Mouse (Mus musculus) heart, embryonic 12.5 days (tissue): Measurements from ENCODE around the gene Gm10322. TPM values are rescaled to one million over a fixed set of nuclear protein-coding genes. Genes with fewer than 3 reads are reported as not detected.

Experiments used
- ATAC-seq: fragments of 200-750 bp; cut with Nextera tagmentation; 2 replicates; pipeline ENCODE4 v1.8.0; 2017; ENCODE audit warnings: moderate TSS enrichment, moderate library complexity; ENCODE audit not compliant: insufficient number of reproducible peaks, low FRiP score
- H3K27ac ChIP-seq: fragments of 300-500 bp; sonication (generic); 2 replicates; pipeline ENCODE4 v1.5.1; 2016; ENCODE audit warnings: mild to moderate bottlenecking, moderate library complexity; ENCODE audit not compliant: poor library complexity, severe bottlenecking
- H3K27me3 ChIP-seq: fragments of 300-500 bp; sonication (generic); replicated peaks from 2 replicates; pipeline ENCODE4 v1.6.1; 2016; ENCODE audit warnings: mild to moderate bottlenecking, moderate library complexity
- H3K36me3 ChIP-seq: fragments of 300-500 bp; sonication (generic); 2 replicates; pipeline ENCODE4 v1.6.1; 2016; ENCODE audit warnings: mild to moderate bottlenecking, moderate library complexity
- H3K4me1 ChIP-seq: fragments of 300-500 bp; sonication (generic); replicated peaks from 2 replicates; pipeline ENCODE4 v1.6.1; 2016; ENCODE audit warnings: mild to moderate bottlenecking
- H3K4me2 ChIP-seq: fragments of 300-500 bp; sonication (generic); 2 replicates; pipeline ENCODE4 v1.6.1; 2016; ENCODE audit warnings: mild to moderate bottlenecking, moderate library complexity
- H3K4me3 ChIP-seq: fragments of 300-500 bp; sonication (generic); 2 replicates; pipeline ENCODE4 v1.5.1; 2016; ENCODE audit warnings: mild to moderate bottlenecking
- H3K9ac ChIP-seq: fragments of 300-500 bp; sonication (generic); 2 replicates; pipeline ENCODE4 v1.6.1; 2016; ENCODE audit warnings: mild to moderate bottlenecking, moderate library complexity
- H3K9me3 ChIP-seq: fragments of 300-500 bp; sonication (generic); replicated peaks from 2 replicates; pipeline ENCODE4 v1.6.1; 2016; ENCODE audit warnings: mild to moderate bottlenecking, moderate library complexity
- WGBS: fragments of 180-500 bp; shearing (Covaris S2); methylation state at CpG from one replicate; pipeline ENCODE4 v1.1.7; 2016; 5-methylcytosine and 5-hydroxymethylcytosine counted together
- polyA plus RNA-seq: library from polyadenylated mRNA; unstranded; fragments of >200 nt; fragmentation: Nextera tagmentation; extraction: Ambion mirVana; gene quantifications from 2 replicates; pipeline ENCODE4 v1.2.1, GENCODE M21; 2016

The Gm10322 gene
- polyA plus RNA-seq, 1 experiment from 2014 or later = not detected

- no peak overlapping the region for H3K27ac ChIP-seq
- no peaks in the 10 kb centered on the region for H3K9me3 ChIP-seq
- WGBS = 82% methylated on average over 8 of the region's 8 CpGs
- peaks cover 10% of the 10 kb centered on the region for H3K4me1 ChIP-seq
- H3K4me2 ChIP-seq = no peak overlapping the region
- no peaks in the 10 kb centered on the region for H3K27me3 ChIP-seq
- no peak overlapping the region for H3K4me3 ChIP-seq
- ATAC-seq = no peak
- H3K36me3 ChIP-seq = peaks cover 8% of the 10 kb centered on the region
- H3K9ac ChIP-seq = no peak overlapping the region
These were observed 13.8 kb upstream of the Gm10322 start for GRCm38 (mm10) chr10:59602043-59602442.

GRCm38 (mm10) chr10:59602891-59603290 is 13.0 kb upstream of the Gm10322 start:
- H3K4me2 ChIP-seq = no peak overlapping the region
- H3K9me3 ChIP-seq = no peaks in the 10 kb centered on the region
- H3K27me3 ChIP-seq = no peaks in the 10 kb centered on the region
- H3K9ac ChIP-seq = no peak overlapping the region
- ATAC-seq = no peak
- H3K36me3 ChIP-seq = peaks cover 3% of the 10 kb centered on the region; the same call in 1 of the 2 replicates
- H3K27ac ChIP-seq = no peak overlapping the region
- 80% methylated on average over 14 of the region's 14 CpGs for WGBS
- no peak overlapping the region for H3K4me3 ChIP-seq
- peaks cover 10% of the 10 kb centered on the region for H3K4me1 ChIP-seq

GRCm38 (mm10) chr10:59603843-59604242 is 12.0 kb upstream of the Gm10322 start:
- H3K9me3 ChIP-seq = no peaks in the 10 kb centered on the region
- H3K9ac ChIP-seq = no peak overlapping the region
- WGBS = 63% methylated on average over 5 of the region's 5 CpGs
- H3K27me3 ChIP-seq = no peaks in the 10 kb centered on the region
- no peak overlapping the region for H3K4me2 ChIP-seq
- ATAC-seq = no peak
- H3K27ac ChIP-seq = no peak overlapping the region
- H3K36me3 ChIP-seq = 0 out of 2 replicates have a peak, but pooled peaks cover under 1% of the 10 kb centered on the region
- peaks cover 14% of the 10 kb centered on the region for H3K4me1 ChIP-seq
- no peak overlapping the region for H3K4me3 ChIP-seq

GRCm38 (mm10) chr10:59604879-59605464 is 10.9 kb upstream of the Gm10322 start:
- H3K36me3 ChIP-seq = no peaks in the 10 kb centered on the region
- H3K4me2 ChIP-seq = no peak overlapping the region
- 63% methylated on average over 11 of the region's 11 CpGs for WGBS
- ATAC-seq = no peak
- no peaks in the 10 kb centered on the region for H3K27me3 ChIP-seq
- no peak overlapping the region for H3K9ac ChIP-seq
- no peak overlapping the region for H3K27ac ChIP-seq
- no peaks in the 10 kb centered on the region for H3K9me3 ChIP-seq
- H3K4me1 ChIP-seq = peaks cover 14% of the 10 kb centered on the region
- H3K4me3 ChIP-seq = no peak overlapping the region

GRCm38 (mm10) chr10:59613276-59613675 is 2.6 kb upstream of the Gm10322 start:
- H3K27me3 ChIP-seq = no peaks in the 10 kb centered on the region
- H3K4me2 ChIP-seq = no peak overlapping the region
- no peak overlapping the region for H3K9ac ChIP-seq
- H3K4me1 ChIP-seq = peaks cover 24% of the 10 kb centered on the region
- H3K4me3 ChIP-seq = no peak overlapping the region
- no peak for ATAC-seq
- H3K36me3 ChIP-seq = no peaks in the 10 kb centered on the region
- WGBS = 80% methylated on average over 5 of the region's 5 CpGs
- no peaks in the 10 kb centered on the region for H3K9me3 ChIP-seq
- no peak overlapping the region for H3K27ac ChIP-seq

- ATAC-seq = no peak
- no peaks in the 10 kb centered on the region for H3K9me3 ChIP-seq
- no peaks in the 10 kb centered on the region for H3K27me3 ChIP-seq
- no peak overlapping the region for H3K9ac ChIP-seq
- no peak overlapping the region for H3K4me3 ChIP-seq
- no peak overlapping the region for H3K27ac ChIP-seq
- H3K4me2 ChIP-seq = no peak overlapping the region
- H3K36me3 ChIP-seq = no peaks in the 10 kb centered on the region
- WGBS = 83% methylated on average over 5 of the region's 5 CpGs
- H3K4me1 ChIP-seq = peaks cover 21% of the 10 kb centered on the region
These were observed 1.7 kb upstream of the Gm10322 start for GRCm38 (mm10) chr10:59614141-59614540.

- Histone ChIP-seq H3K4me2 (peak overlapping the region; percentile 95), H3K27me3 (no peaks in the 10 kb centered on the region), H3K4me3 (peak overlapping the region; percentile 91), H3K4me1 (peaks cover 21% of the 10 kb centered on the region), H3K9ac (peak overlapping the region; percentile 95), H3K9me3 (no peaks in the 10 kb centered on the region), H3K36me3 (no peaks in the 10 kb centered on the region), H3K27ac (no peak overlapping the region)
- no peak for ATAC-seq
- 35% methylated on average over 5 of the region's 5 CpGs for WGBS
These were observed 452 bp upstream of the Gm10322 start for GRCm38 (mm10) chr10:59615411-59615810.

- Histone ChIP-seq H3K9me3 (no peaks in the 10 kb centered on the region), H3K4me2 (peak within 1 kb of the TSS; percentile 95), H3K9ac (peak within 1 kb of the TSS; percentile 95), H3K27me3 (no peaks in the 10 kb centered on the region), H3K4me3 (peak within 1 kb of the TSS; percentile 91), H3K36me3 (no peaks in the 10 kb centered on the region), H3K27ac (peak within 1 kb of the TSS; percentile 83), H3K4me1 (peaks cover 21% of the 10 kb centered on the region)
- WGBS = under 1% methylated on average over 36 of the region's 36 CpGs
- ATAC-seq = peak; percentile 100
These were observed 659 bp downstream of the Gm10322 start, which contains the start of gene Mcu for GRCm38 (mm10) chr10:59616522-59616921. Mcu (minus strand) TSS chr10:59616692.

GRCm38 (mm10) chr10:59617776-59618175 is 1.9 kb downstream of the Gm10322 start:
- Histone ChIP-seq H3K9ac (no peak overlapping the region), H3K27me3 (no peaks in the 10 kb centered on the region), H3K4me3 (no peak overlapping the region), H3K36me3 (no peaks in the 10 kb centered on the region), H3K9me3 (no peaks in the 10 kb centered on the region), H3K27ac (no peak overlapping the region), H3K4me2 (no peak overlapping the region), H3K4me1 (peaks cover 21% of the 10 kb centered on the region)
- no peak for ATAC-seq
- 89% methylated on average over 7 of the region's 7 CpGs for WGBS

GRCm38 (mm10) chr10:59621355-59621754 is 5.5 kb downstream of the Gm10322 start:
- ATAC-seq = no peak
- H3K27ac ChIP-seq = no peak overlapping the region
- no peak overlapping the region for H3K4me2 ChIP-seq
- H3K27me3 ChIP-seq = no peaks in the 10 kb centered on the region
- no peaks in the 10 kb centered on the region for H3K9me3 ChIP-seq
- H3K4me1 ChIP-seq = 0 out of 2 replicates have a peak, but pooled peaks cover 3% of the 10 kb centered on the region
- no peak overlapping the region for H3K4me3 ChIP-seq
- no peaks in the 10 kb centered on the region for H3K36me3 ChIP-seq
- WGBS = 52% methylated on average over 10 of the region's 10 CpGs
- H3K9ac ChIP-seq = no peak overlapping the region

GRCm38 (mm10) chr10:59623496-59623895 is 7.6 kb downstream of the Gm10322 start:
- Histone ChIP-seq H3K27ac (no peak overlapping the region), H3K9me3 (no peaks in the 10 kb centered on the region), H3K4me2 (no peak overlapping the region), H3K27me3 (no peaks in the 10 kb centered on the region), H3K4me3 (no peak overlapping the region), H3K36me3 (no peaks in the 10 kb centered on the region), H3K9ac (no peak overlapping the region), H3K4me1 (no peaks in the 10 kb centered on the region)
- ATAC-seq = no peak
- 62% methylated on average over 5 of the region's 5 CpGs for WGBS
